Mouse (Mus musculus) heart, adult 2 months (tissue): ENCODE data around the gene Ptger1.

ENCODE experiments used
- CTCF ChIP-seq: fragments of 200-600 bp; IDR thresholded peaks from 2 replicates; pipeline ENCODE4 v1.8.1; 2022; ENCODE audit warnings: antibody characterized with exemption, mild to moderate bottlenecking, moderate library complexity
- POLR2A ChIP-seq: fragments of 200-500 bp; IDR thresholded peaks from 2 replicates; pipeline ENCODE4 v1.6.1; 2011; ENCODE audit warnings: mild to moderate bottlenecking, low read depth, low read length, control low read depth; ENCODE audit not compliant: insufficient read depth

- TF ChIP-seq CTCF (no peak), POLR2A (peak; percentile 68; the same call in 1 of the 2 replicates)
These were observed 14.3 kb upstream of the Ptger1 start, which contains the start of gene Gipc1 for GRCm38 (mm10) chr8:83652030-83652743.
